Mouse (Mus musculus) embryonic fibroblast, embryonic 13.5 days (primary cell): ENCODE data around the gene Csrp2. TPM values are rescaled to one million over a fixed set of nuclear protein-coding genes. Genes with fewer than 3 reads are reported as not detected.

Experiments
- H3K27ac ChIP-seq: 2 replicates; pipeline ENCODE4 v1.5.1; 2012; ENCODE audit warnings: low read length, control low read depth, inconsistent platforms; ENCODE audit not compliant: insufficient read depth
- H3K4me1 ChIP-seq: 2 replicates; pipeline ENCODE4 v1.6.1; 2011; ENCODE audit warnings: low read length; ENCODE audit not compliant: control insufficient read depth, insufficient read depth
- H3K4me3 ChIP-seq: 2 replicates; pipeline ENCODE4 v1.5.1; 2011; ENCODE audit warnings: mild to moderate bottlenecking, control low read depth, low read length; ENCODE audit not compliant: insufficient read depth
- CTCF ChIP-seq: IDR thresholded peaks from 2 replicates; pipeline ENCODE4 v1.5.1; 2011; ENCODE audit warnings: mild to moderate bottlenecking, control low read depth, low read length, moderate library complexity, borderline replicate concordance; ENCODE audit not compliant: insufficient read depth
- POLR2A ChIP-seq: IDR thresholded peaks from 2 replicates; pipeline ENCODE4 v1.6.1; 2011; ENCODE audit warnings: low read depth, mild to moderate bottlenecking, control low read depth, low read length, moderate library complexity
- polyA plus RNA-seq: library from polyadenylated mRNA; stranded (reverse); fragments of >200 nt; gene quantifications from 2 replicates; pipeline ENCODE4 v1.2.4, GENCODE M21; 2011; ENCODE audit warnings: low read depth; ENCODE audit not compliant: missing spikeins, insufficient read length

Gene Csrp2
- polyA plus RNA-seq, 1 experiment = 92.6 TPM

DNA sequence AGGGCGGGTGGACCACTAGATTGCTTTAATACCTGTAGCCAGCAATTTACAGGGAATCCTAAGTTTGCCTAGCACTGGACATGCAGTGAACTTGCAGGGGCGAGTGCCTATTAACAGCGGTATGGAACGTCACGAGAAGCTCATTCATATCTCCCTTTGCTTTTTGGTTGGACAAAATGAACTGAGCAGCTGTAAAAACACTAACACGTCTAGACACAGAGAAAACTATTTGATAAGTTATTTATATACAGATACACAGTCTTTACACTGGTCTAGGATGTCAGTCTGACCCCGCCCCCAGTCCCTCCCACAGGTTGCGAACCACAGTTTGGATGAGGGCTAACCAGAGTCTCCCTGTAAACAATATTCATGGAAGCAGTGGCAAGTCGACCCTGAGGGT lies 23.2 kb downstream of the Csrp2 start:
- Histone ChIP-seq H3K4me1 (no peaks in the 10 kb centered on the region), H3K4me3 (no peak overlapping the region), H3K27ac (no peak overlapping the region)
- TF ChIP-seq POLR2A (no peak), CTCF (no peak)

GRCm38 (mm10) chr10:110944175-110944574 lies 24.6 kb downstream of the Csrp2 start:
- no peak overlapping the region for H3K4me3 ChIP-seq
- no peak for TF ChIP-seq POLR2A
- TF ChIP-seq CTCF = no peak
- H3K27ac ChIP-seq = no peak overlapping the region
- no peaks in the 10 kb centered on the region for H3K4me1 ChIP-seq

DNA sequence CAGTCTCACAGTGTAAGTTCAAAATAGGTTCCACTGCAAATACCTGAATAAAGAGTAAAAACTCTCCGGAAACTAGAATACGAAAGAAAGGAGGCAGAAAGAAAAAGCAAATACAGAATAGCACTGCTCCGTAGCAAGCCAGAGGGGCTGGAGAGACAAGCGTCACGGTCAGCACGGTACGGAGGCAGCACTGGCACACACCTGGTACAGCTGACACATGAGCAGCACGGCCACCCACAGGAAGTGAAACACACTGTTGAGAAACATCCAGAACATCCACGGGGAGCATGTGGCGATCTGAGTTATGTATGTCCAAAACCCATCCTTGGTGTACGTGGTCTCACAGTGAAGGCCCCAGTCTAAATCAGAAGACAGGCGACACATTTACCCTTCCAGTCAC lies 26.4 kb downstream of the Csrp2 start:
- Histone ChIP-seq H3K4me1 (no peaks in the 10 kb centered on the region), H3K27ac (no peak overlapping the region), H3K4me3 (no peak overlapping the region)
- TF ChIP-seq POLR2A = no peak
- TF ChIP-seq CTCF = no peak

- Histone ChIP-seq H3K4me1 (0 out of 2 replicates have a peak, but pooled peaks cover 2% of the 10 kb centered on the region), H3K27ac (no peak overlapping the region), H3K4me3 (no peak overlapping the region)
- TF ChIP-seq POLR2A = no peak
- TF ChIP-seq CTCF = no peak
These were observed 28.0 kb downstream of the Csrp2 start for GRCm38 (mm10) chr10:110947574-110947973.

DNA sequence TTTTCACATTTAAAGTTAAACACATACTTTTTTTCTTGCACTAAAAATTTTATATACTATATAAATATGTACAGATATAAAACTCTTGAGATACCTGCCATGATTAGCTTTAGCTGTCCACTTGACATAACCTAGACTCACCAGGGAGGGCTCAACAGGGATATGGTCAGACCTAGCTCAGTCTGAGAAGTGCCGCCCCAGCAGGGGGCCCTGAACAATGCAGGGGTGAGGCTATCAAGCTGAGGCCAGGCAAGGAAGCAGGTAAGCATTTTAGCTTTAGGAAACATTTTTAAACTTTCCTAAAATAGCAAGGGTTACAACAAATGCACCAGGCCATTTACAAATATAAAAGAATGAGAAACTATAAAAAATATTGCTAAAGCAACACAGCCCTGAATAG lies 31.5 kb downstream of the Csrp2 start:
- Histone ChIP-seq H3K4me3 (no peak overlapping the region), H3K4me1 (0 out of 2 replicates have a peak, but pooled peaks cover 2% of the 10 kb centered on the region), H3K27ac (no peak overlapping the region)
- TF ChIP-seq CTCF (no peak), POLR2A (no peak)

- no peak overlapping the region for H3K27ac ChIP-seq
- no peak for TF ChIP-seq CTCF
- no peak for TF ChIP-seq POLR2A
- H3K4me1 ChIP-seq = 0 out of 2 replicates have a peak, but pooled peaks cover 2% of the 10 kb centered on the region
- H3K4me3 ChIP-seq = no peak overlapping the region
These were observed 32.2 kb downstream of the Csrp2 start for GRCm38 (mm10) chr10:110951748-110952147.

- Histone ChIP-seq H3K4me3 (no peak overlapping the region), H3K4me1 (0 out of 2 replicates have a peak, but pooled peaks cover 2% of the 10 kb centered on the region), H3K27ac (no peak overlapping the region)
- TF ChIP-seq CTCF = no peak
- TF ChIP-seq POLR2A = no peak
These were observed 32.7 kb downstream of the Csrp2 start for GRCm38 (mm10) chr10:110952271-110952670.

DNA sequence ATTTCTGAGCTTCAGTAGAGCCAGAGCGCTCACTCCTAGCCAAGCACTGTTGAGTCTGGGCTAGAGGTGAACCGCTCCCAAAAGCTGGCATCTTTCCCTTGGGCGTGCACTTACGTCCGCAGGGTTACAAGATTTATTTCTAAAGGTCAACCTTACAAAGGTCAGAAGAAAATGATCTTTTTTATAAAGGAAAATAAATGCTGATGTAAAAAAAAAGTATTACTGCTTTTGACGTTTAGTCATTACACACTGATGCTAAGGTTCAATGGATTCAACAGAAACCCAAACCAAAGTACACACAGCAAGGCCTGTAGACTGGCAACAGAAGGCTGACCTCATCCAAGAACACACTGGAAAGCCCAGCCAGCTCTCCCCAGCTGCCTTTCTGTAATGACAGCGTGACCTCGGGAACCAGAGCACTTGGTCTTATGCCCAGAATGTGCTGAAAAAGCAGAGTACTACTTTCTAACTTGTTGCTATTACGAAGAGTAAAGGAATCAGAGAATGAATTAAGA lies 33.4 kb downstream of the Csrp2 start:
- H3K4me3 ChIP-seq = no peak overlapping the region
- TF ChIP-seq POLR2A (no peak), CTCF (no peak)
- 0 out of 2 replicates have a peak, but pooled peaks cover 2% of the 10 kb centered on the region for H3K4me1 ChIP-seq
- H3K27ac ChIP-seq = no peak overlapping the region

- Histone ChIP-seq H3K4me3 (no peak overlapping the region), H3K4me1 (no peaks in the 10 kb centered on the region), H3K27ac (no peak overlapping the region)
- TF ChIP-seq POLR2A (no peak), CTCF (no peak)
These were observed 39.3 kb downstream of the Csrp2 start for GRCm38 (mm10) chr10:110958879-110959278.

DNA sequence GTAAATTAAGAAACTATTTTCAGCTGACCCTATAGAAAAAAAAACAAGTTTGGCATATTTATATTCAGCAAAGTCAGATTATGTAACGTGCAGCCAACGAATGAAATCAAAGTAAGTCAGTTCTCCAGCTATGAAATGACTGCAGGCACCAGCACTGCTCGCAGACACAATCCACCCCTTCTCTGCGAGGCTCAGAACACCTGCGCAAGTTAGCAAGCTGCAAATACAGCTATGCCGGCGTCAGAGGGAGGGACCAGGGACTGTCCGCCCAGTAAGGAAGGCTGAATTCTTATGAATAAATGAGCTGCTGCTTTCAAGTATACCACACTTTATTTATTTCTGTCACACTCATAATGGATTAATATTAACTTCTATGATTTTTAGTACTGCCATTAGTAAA lies 40.2 kb downstream of the Csrp2 start:
- no peak overlapping the region for H3K27ac ChIP-seq
- H3K4me1 ChIP-seq = no peaks in the 10 kb centered on the region
- H3K4me3 ChIP-seq = no peak overlapping the region
- TF ChIP-seq POLR2A (no peak), CTCF (no peak)
